Mouse (Mus musculus) fibroblast of lung, adult 2 months (primary cell): ENCODE data around the gene 2210016F16Rik.
"Not testable (repeated sequence)": the region's sequence is repeated elsewhere in the genome, so short reads cannot be mapped to it uniquely, and the experiment has no call there.

Experiments
- DNase-seq: peaks from one replicate; pipeline ENCODE4 v3.0.0-alpha.2; 2011; ENCODE audit warnings: low read depth

The 2210016F16Rik gene

GRCm38 (mm10) chr13:58372278-58373152 is 12.5 kb downstream of the 2210016F16Rik start:
- no peak for DNase-seq

DNA sequence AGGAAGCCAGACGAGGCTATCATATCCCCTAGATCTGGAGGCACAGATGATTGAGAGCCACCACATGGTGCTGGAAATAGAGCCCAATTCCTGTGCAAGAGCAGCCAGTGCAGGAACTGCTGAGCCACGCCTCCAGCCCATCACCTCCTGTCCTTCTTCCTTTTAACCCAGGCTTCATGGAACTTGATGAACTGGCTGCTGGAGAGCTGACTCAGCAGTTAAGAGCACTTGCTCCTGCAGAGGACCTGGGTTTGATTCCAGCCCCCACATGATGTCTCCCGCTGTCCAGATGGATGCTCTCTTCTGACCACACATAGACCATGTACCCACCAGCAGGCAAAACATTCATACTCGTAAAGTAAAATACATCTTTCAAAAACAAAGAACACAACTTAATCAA is 16.2 kb downstream of the 2210016F16Rik start:
- DNase-seq: no peak

DNA sequence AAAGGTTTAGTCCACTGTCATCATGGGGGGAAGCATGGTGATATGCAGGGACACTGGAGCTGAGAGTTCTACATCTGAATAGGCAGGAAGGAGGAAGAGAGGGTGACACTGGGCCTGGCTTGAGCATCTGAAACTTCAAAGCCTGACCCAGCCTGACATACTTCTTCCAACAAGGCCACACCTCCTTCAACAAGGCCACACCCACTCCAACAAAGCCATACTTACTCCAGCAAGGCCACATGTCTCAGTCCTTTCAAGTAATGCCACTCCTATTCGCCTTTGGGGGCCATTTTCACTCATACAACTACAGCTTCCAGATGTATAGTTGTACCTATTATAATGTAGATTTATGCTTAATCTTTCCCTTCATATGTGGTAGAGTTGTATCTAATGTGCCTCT is 17.4 kb downstream of the 2210016F16Rik start:
- no peak for DNase-seq

DNA sequence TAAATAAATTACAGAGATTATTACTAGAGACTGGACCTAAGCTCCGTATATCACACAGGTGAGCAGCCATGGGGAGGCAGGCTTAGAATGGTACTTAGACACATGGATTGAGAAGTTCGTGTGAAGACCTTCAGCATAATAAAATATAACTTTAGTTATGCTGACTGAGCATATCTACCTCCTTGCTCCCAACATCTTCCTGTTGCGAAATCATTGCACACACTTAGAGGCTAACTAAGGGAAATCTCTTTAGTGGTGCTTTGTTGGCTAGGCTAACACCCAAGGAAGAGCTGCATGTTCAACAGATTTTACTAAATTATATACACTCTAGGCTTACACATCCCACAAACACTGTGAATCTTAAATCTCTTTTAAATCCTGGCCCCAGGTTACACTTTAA is 18.7 kb downstream of the 2210016F16Rik start:
- DNase-seq: no peak

GRCm38 (mm10) chr13:58365179-58365578 is 19.8 kb downstream of the 2210016F16Rik start:
- not testable (repeated sequence) for DNase-seq

DNA sequence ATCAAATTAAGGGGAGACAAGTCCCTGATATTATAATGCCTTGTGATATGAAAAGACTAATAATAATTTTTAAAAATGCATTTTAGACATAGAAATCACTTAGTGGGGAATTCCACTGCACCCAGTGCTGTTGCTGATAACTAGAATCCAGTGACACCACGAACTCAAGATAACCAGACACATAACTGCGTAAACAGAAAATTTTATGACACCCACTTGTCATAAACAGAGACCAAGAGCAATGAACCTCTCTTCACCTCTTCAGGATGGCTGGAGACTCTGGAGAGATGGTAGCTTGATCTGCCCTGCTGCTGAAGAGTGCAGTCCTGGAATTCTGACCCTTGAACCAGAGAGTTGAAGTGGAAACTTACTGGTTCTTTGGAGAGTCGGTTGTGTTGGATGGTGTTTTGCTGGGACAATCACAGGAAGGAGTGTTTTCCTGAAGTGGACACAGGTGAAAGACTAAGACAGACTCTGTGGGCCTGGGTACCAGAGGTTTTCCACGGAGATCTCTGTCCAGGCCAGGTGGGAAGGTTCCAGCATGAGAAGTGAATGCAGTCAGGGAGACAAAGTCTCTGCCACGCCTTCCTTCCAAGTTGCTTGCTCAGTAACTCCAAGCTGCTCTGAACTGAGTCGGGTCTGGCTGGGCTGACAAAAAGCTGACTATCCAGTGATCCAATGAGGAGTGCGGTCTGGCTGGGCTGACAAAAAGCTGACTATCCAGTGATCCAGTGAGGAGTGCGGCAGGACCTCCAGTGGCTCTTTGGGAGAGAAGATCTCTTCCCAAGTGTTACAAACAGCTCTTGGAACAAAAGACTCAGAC is 20.5 kb downstream of the 2210016F16Rik start:
- DNase-seq: no peak

GRCm38 (mm10) chr13:58359304-58359653 is 25.7 kb downstream of the 2210016F16Rik start:
- DNase-seq: no peak

- peak; percentile 38 for DNase-seq
Observed at GRCm38 (mm10) chr13:58358629-58359303, 26.3 kb downstream of the 2210016F16Rik start, which contains the start of gene Kif27. Gene Kif27, minus strand, starts transcription at chr13:58359122.

- DNase-seq: no peak
Observed at GRCm38 (mm10) chr13:58352996-58353395, 32.0 kb downstream of the 2210016F16Rik start.

DNA sequence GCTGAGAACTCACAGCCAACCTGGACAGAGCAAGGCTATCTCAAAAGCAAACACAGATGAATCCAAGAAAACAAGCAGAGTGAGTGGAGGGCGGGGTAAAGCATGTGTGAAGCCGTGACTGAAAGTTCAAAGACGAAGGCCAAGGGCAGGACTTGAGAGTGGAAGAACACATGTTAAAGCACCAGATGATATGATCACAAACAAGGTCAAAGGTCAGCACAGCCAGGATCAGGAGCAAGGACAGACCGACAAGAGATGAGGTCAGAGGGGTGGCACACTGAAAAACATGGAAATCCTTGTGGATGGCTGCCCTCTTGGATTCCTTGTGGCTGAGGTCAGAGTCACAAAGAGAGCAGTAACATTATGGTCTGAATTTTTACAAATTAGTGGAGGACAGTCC is 34.4 kb downstream of the 2210016F16Rik start:
- no peak for DNase-seq

DNA sequence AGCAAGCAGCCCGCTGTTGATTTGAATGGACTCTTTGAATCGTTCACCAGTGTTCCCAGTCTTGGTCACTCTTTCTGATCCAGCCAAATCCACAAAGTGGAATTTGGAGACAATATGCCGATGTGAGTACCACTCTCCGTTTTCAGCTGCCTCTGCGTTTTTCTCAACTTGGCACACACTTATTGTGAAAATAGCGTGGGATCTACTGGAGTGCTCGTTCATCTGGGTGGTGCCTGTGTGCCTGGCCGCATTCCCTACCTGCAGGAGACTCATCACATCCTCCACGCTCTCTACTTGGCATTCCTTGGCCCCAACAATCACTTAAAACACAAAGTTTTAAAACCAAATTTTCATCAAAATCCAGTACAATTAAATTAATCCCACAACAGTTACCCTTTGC is 40.5 kb downstream of the 2210016F16Rik start:
- no peak for DNase-seq

GRCm38 (mm10) chr13:58337456-58337855 is 47.6 kb downstream of the 2210016F16Rik start:
- DNase-seq: no peak

DNA sequence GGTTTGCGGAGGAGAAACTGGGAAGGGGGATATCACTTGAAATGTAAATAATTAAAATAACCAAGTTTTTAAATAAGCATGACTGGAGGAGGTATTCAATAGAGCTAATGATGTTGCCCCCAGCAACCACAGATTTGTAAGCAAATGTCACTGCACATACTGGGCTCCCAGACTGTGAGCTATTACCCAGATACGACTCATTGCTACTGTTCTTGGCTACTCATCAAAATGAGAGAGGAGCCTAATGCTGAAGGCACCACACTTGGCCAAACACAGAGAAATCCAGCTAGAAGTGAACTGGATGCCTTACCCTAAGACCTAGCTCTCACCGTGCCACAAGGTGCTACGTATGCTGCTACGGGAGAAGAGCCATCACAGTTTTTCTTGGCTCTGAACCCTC is 50.9 kb downstream of the 2210016F16Rik start:
- no peak for DNase-seq
